Mouse (Mus musculus) frontal cortex, postnatal 10 days (tissue): Measurements from ENCODE around the gene Mgea5.
A peak's percentile ranks its signal among the peaks of the same experiment; 100 is the strongest.
"Not testable (repeated sequence)": the region's sequence is repeated elsewhere in the genome, so short reads cannot be mapped to it uniquely, and the experiment has no call there.

ENCODE experiments used
- DNase-seq, 2 experiments: peaks; one replicate each; pipeline ENCODE4 v3.0.0; 2022; ENCODE audit warnings: low spot score in 2 of 2, mixed read lengths in 1 of 2

Gene Mgea5

GRCm38 (mm10) chr19:45783181-45783932 is at the start of gene Mgea5:
TSS of gene Mgea5 (minus strand) at chr19:45783837.
- peak; percentile 98 to 99 for DNase-seq

- no peak for DNase-seq
Measured at GRCm38 (mm10) chr19:45830679-45831078, 47.0 kb upstream of the Mgea5 start.

- DNase-seq = no peak
Measured at GRCm38 (mm10) chr19:45827736-45828135, 44.1 kb upstream of the Mgea5 start.

GRCm38 (mm10) chr19:45827125-45827524 is 43.5 kb upstream of the Mgea5 start:
- no peak for DNase-seq

- DNase-seq = no peak
Measured at GRCm38 (mm10) chr19:45826146-45826545, 42.5 kb upstream of the Mgea5 start.

GRCm38 (mm10) chr19:45821832-45822231 is 38.2 kb upstream of the Mgea5 start:
- no peak for DNase-seq

GRCm38 (mm10) chr19:45817816-45818490 is 34.3 kb upstream of the Mgea5 start:
- DNase-seq = no peak

- DNase-seq = no peak
Measured at GRCm38 (mm10) chr19:45816727-45817126, 33.1 kb upstream of the Mgea5 start.

- peak in 1 of 2 experiments; percentile 52 for DNase-seq
Measured at GRCm38 (mm10) chr19:45815831-45816405, 32.3 kb upstream of the Mgea5 start, which contains the start of gene Kcnip2. TSS of gene Kcnip2 (minus strand) at chr19:45816061.

- DNase-seq = no peak
Measured at GRCm38 (mm10) chr19:45815170-45815569, 31.5 kb upstream of the Mgea5 start.

GRCm38 (mm10) chr19:45813801-45814200 is 30.2 kb upstream of the Mgea5 start:
- DNase-seq = no peak

GRCm38 (mm10) chr19:45813263-45813662 is 29.6 kb upstream of the Mgea5 start:
- peak; percentile 77 to 87 for DNase-seq

GRCm38 (mm10) chr19:45812673-45813252 is 29.1 kb upstream of the Mgea5 start:
- DNase-seq = no peak

GRCm38 (mm10) chr19:45812115-45812514 is 28.5 kb upstream of the Mgea5 start:
- peak in 1 of 2 experiments; percentile 34 for DNase-seq

GRCm38 (mm10) chr19:45811028-45811674 is 27.5 kb upstream of the Mgea5 start:
- DNase-seq = no peak

GRCm38 (mm10) chr19:45807732-45808131 is 24.1 kb upstream of the Mgea5 start:
- DNase-seq = no peak

- DNase-seq = not testable (repeated sequence)
Measured at GRCm38 (mm10) chr19:45805817-45806216, 22.2 kb upstream of the Mgea5 start.

GRCm38 (mm10) chr19:45804593-45805368 is 21.1 kb upstream of the Mgea5 start:
- no peak for DNase-seq

- DNase-seq = no peak
Measured at GRCm38 (mm10) chr19:45803408-45803807, 19.8 kb upstream of the Mgea5 start.

GRCm38 (mm10) chr19:45802702-45803101 is 19.1 kb upstream of the Mgea5 start:
- no peak for DNase-seq

GRCm38 (mm10) chr19:45796879-45797278 is 13.2 kb upstream of the Mgea5 start:
- no peak for DNase-seq
